Comparison of ENCODE assay signal across 8 mouse cellular contexts in genomic region chr11:79338621-79339020, GRCm38 (mm10). TPM values are rescaled to one million over a fixed set of nuclear protein-coding genes. Genes with fewer than 3 reads are reported as not detected.
A peak's percentile ranks its signal among the peaks of the same experiment; 100 is the strongest.
DNase-seq lines count a peak whose midpoint lies in the region; ATAC-seq and TF ChIP-seq lines count a peak whose summit lies in the region.
"Had no signal": no experiment of that assay in that cellular context is flagged by ENCODE, and none has a peak within 500 bp of the region (broad histone marks: within the 10 kb centered on the region; RNA-seq: fewer than 3 reads in every experiment).

No protein-coding gene starts in this region.

- no peak for TF ChIP-seq CTCF in C2C12 (IDR thresholded peaks at IDR 0.05; ENCODE audit: control insufficient read depth, insufficient read depth, insufficient read length)

- WGBS in forebrain, embryonic 13.5 days: 51% methylated on average over 4 of the region's 4 CpGs
- 48% methylated on average over 4 of the region's 4 CpGs for WGBS in limb, embryonic 13.5 days
- WGBS in stomach, embryonic 14.5 days: 47% methylated on average over 4 of the region's 4 CpGs

- H3K9me3 ChIP-seq in forebrain, embryonic 13.5 days (replicated peaks): no peaks in the 10 kb centered on the region; the same call in 1 of the 2 replicates
- H3K9me3 ChIP-seq in limb, embryonic 13.5 days: no peaks in the 10 kb centered on the region
- H3K9me3 ChIP-seq in stomach, embryonic 14.5 days (ENCODE audit: control insufficient read depth, low read depth, low read length): no peaks in the 10 kb centered on the region

- peaks cover 35% of the 10 kb centered on the region for H3K79me3 ChIP-seq in C2C12 (ENCODE audit: low read depth)

- no peak overlapping the region for H3K27ac ChIP-seq in forebrain, embryonic 13.5 days
- H3K27ac ChIP-seq in limb, embryonic 13.5 days: peak overlapping the region; percentile 93; the same call in 1 of the 2 replicates
- H3K27ac ChIP-seq in stomach, embryonic 14.5 days (ENCODE audit: low read length): no peak overlapping the region

- H3ac ChIP-seq in C2C12 (ENCODE audit: control insufficient read depth, insufficient read length, low read depth): no peak overlapping the region

- no peak for ATAC-seq in forebrain, embryonic 13.5 days
- ATAC-seq in limb, embryonic 13.5 days (ENCODE audit: low FRiP score, low read depth): no peak
- ATAC-seq in stomach, embryonic 14.5 days (ENCODE audit: insufficient number of reproducible peaks, insufficient read depth, low FRiP score, low read depth): no peak

- peak; percentile 38 for DNase-seq in 416B (ENCODE audit: low read depth)
- DNase-seq in left cerebral cortex, adult 18-20 months (ENCODE audit: low spot score in 2 of 2): no peak
- no peak for DNase-seq in testis, postnatal 10 days (ENCODE audit: low spot score)

- peak overlapping the region; percentile 95; the same call in 1 of the 2 replicates for H3K9ac ChIP-seq in forebrain, embryonic 13.5 days
- peak overlapping the region; percentile 98 for H3K9ac ChIP-seq in limb, embryonic 13.5 days
- peak overlapping the region; percentile 95 for H3K9ac ChIP-seq in stomach, embryonic 14.5 days (replicated peaks; ENCODE audit: low read depth, low read length)

- peak overlapping the region; percentile 84 for H3K4me2 ChIP-seq in forebrain, embryonic 13.5 days
- H3K4me2 ChIP-seq in limb, embryonic 13.5 days (replicated peaks): peak overlapping the region; percentile 86
- H3K4me2 ChIP-seq in stomach, embryonic 14.5 days (replicated peaks; ENCODE audit: low read depth, low read length): peak overlapping the region; percentile 84

- peak overlapping the region; percentile 79 for H3K4me3 ChIP-seq in C2C12 (ENCODE audit: insufficient read depth, poor library complexity, severe bottlenecking)
- H3K4me3 ChIP-seq in forebrain, embryonic 13.5 days: peak overlapping the region; percentile 91
- H3K4me3 ChIP-seq in limb, embryonic 13.5 days: peak overlapping the region; percentile 89
- H3K4me3 ChIP-seq in stomach, embryonic 14.5 days (ENCODE audit: low read depth, low read length): peak overlapping the region; percentile 99

- peaks cover 24% of the 10 kb centered on the region for H3K36me3 ChIP-seq in C2C12 (ENCODE audit: control insufficient read depth, insufficient read depth)
- H3K36me3 ChIP-seq in forebrain, embryonic 13.5 days (ENCODE audit: poor library complexity, severe bottlenecking): peaks cover 8% of the 10 kb centered on the region; the same call in 1 of the 2 replicates
- peaks cover 10% of the 10 kb centered on the region for H3K36me3 ChIP-seq in limb, embryonic 13.5 days
- H3K36me3 ChIP-seq in stomach, embryonic 14.5 days (ENCODE audit: control insufficient read depth, insufficient read depth, low read length): no peaks in the 10 kb centered on the region; the same call in 1 of the 2 replicates

- peaks cover 41% of the 10 kb centered on the region for H3K79me2 ChIP-seq in C2C12 (ENCODE audit: control insufficient read depth, insufficient read depth)

- peaks cover 22% of the 10 kb centered on the region for H3K4me1 ChIP-seq in forebrain, embryonic 13.5 days
- H3K4me1 ChIP-seq in limb, embryonic 13.5 days: peaks cover 20% of the 10 kb centered on the region
- H3K4me1 ChIP-seq in stomach, embryonic 14.5 days (ENCODE audit: control insufficient read depth, insufficient read depth, low read length): peaks cover 9% of the 10 kb centered on the region; the same call in 1 of the 2 replicates

- H3K27me3 ChIP-seq in C2C12 (ENCODE audit: control insufficient read depth, insufficient read depth, insufficient read length): no peaks in the 10 kb centered on the region
- H3K27me3 ChIP-seq in forebrain, embryonic 13.5 days: no peaks in the 10 kb centered on the region
- no peaks in the 10 kb centered on the region for H3K27me3 ChIP-seq in limb, embryonic 13.5 days
- no peaks in the 10 kb centered on the region for H3K27me3 ChIP-seq in stomach, embryonic 14.5 days (ENCODE audit: control insufficient read depth, insufficient read depth, low read length)

TF ChIP-seq in C2C12, 6 proteins besides CTCF, POLR2A, EP300 and RAD21:
- TF ChIP-seq MYOD1 (IDR thresholded peaks at IDR 0.05; ENCODE audit: control insufficient read depth, insufficient read length, low read depth): no peak
- TF ChIP-seq FOSL1 (IDR thresholded peaks at IDR 0.05; ENCODE audit: insufficient read depth, low read length, poor library complexity, severe bottlenecking): no peak
- TF ChIP-seq CEBPB (IDR thresholded peaks at IDR 0.05; ENCODE audit: low read depth): no peak
- TF ChIP-seq MYOG (IDR thresholded peaks at IDR 0.05; ENCODE audit: control insufficient read depth, extremely low read depth, insufficient read length): no peak
- no peak for TF ChIP-seq USF1 (IDR thresholded peaks at IDR 0.05; ENCODE audit: low read depth)
- TF ChIP-seq MAX (IDR thresholded peaks at IDR 0.05): no peak

RNA-seq across cellular contexts. Expression of gene Nf1, which starts 0.9 kb away (rescaled TPM):
- polyA plus RNA-seq in C2C12 (2012; fragmentation: generic; extraction: Trizol): 8.0 TPM
- 7.1 and 8.5 TPM in 2 replicates for polyA plus RNA-seq in forebrain, embryonic 13.5 days (2015; fragmentation: Nextera tagmentation; extraction: Ambion mirVana)
- 7.9 and 8.9 TPM in 2 replicates for polyA plus RNA-seq in limb, embryonic 13.5 days (2015; fragmentation: Nextera tagmentation; extraction: Ambion mirVana)
- 14.5 and 16.9 TPM in 2 replicates for polyA plus RNA-seq in stomach, embryonic 14.5 days (2014; fragmentation: Nextera tagmentation; extraction: Ambion mirVana)
- total RNA-seq in left cerebral cortex, adult 18-20 months (2021): 100 to 1,000 TPM; 121 to 123 TPM

RNA-seq across cellular contexts. Expression of gene Gm9964, which starts 41.9 kb away (rescaled TPM):
- polyA plus RNA-seq in C2C12 (2012; fragmentation: generic; extraction: Trizol): not detected
- not detected in 2 replicates for polyA plus RNA-seq in forebrain, embryonic 13.5 days (2015; fragmentation: Nextera tagmentation; extraction: Ambion mirVana)
- polyA plus RNA-seq in limb, embryonic 13.5 days (2015; fragmentation: Nextera tagmentation; extraction: Ambion mirVana): not detected in 2 replicates
- not detected in 2 replicates for polyA plus RNA-seq in stomach, embryonic 14.5 days (2014; fragmentation: Nextera tagmentation; extraction: Ambion mirVana)
- under 1 TPM in 1 of 2 experiments, not detected in 1; 0.49 TPM for total RNA-seq in left cerebral cortex, adult 18-20 months (2021)
- total RNA-seq: common myeloid progenitor, adult 5-6 weeks had no signal
